Mouse (Mus musculus) kidney, adult 9 months (tissue): ENCODE results near the gene Hmgcs2.

Experiments used
- DNase-seq: peaks from one replicate; pipeline ENCODE4 v3.0.0; 2022

Gene Hmgcs2

DNA sequence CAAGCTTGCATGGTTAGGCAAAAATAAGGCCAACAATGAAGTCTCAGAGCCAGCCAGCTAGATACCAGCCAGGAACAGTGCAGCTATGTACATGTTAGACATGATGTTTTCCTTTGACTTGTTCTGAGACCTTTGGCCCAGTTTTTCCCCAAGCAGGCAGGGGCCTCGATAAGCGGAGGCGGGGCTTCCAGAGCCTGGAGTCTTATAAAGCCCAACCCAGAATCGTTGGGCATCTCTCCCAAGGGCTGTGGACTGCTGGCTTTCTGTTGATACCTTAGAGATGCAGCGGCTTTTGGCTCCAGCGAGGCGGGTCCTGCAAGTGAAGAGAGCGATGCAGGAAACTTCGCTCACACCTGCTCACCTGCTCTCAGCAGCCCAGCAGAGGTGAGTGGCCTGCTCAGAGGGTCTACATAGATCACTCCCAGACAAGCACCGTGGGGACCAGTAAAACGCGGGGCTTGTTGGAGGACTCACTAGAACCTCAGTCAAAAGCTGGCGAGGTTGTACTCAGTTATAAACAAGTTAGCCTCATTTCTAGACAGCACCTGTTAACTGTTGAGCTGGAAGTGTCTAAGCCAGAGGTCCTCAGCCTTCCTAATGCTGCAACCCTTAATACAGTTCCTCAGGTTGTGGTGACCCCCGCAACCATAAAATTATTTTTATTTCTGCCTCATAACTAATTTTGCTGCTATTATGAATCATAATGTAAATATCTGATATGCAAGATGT lies at the start of gene Hmgcs2:
Gene Hmgcs2 (plus strand): TSS at position 232 of the 729 bp plus-strand sequence.
- DNase-seq = peak; percentile 75

GRCm38 (mm10) chr3:98233504-98233903 lies 46.7 kb upstream of the Hmgcs2 start:
- no peak for DNase-seq

GRCm38 (mm10) chr3:98236266-98236665 lies 44.0 kb upstream of the Hmgcs2 start:
- DNase-seq = no peak

DNA sequence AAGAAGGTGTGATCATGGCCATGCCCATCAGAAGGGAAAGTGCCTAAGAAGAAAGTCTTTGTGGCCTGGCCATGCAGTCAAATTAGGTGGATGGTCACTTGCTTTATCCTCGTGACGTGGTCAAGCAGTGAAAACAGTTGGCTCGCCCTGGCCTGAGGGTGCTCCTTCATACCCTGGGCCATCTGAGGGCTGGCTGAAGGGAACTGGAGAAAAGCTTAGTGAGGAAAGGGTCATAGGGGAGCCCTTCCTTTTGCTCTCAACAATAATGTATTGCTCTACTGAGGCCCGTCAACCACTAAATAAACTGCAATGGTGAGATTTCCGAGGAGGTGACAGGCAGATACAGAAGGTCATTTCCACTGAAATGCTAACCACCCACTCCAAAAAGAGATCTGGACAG lies 43.0 kb upstream of the Hmgcs2 start:
- DNase-seq = no peak

- DNase-seq = no peak
Observed at GRCm38 (mm10) chr3:98238150-98238549, 42.1 kb upstream of the Hmgcs2 start.

- no peak for DNase-seq
Observed at GRCm38 (mm10) chr3:98242051-98242450, 38.2 kb upstream of the Hmgcs2 start.

DNA sequence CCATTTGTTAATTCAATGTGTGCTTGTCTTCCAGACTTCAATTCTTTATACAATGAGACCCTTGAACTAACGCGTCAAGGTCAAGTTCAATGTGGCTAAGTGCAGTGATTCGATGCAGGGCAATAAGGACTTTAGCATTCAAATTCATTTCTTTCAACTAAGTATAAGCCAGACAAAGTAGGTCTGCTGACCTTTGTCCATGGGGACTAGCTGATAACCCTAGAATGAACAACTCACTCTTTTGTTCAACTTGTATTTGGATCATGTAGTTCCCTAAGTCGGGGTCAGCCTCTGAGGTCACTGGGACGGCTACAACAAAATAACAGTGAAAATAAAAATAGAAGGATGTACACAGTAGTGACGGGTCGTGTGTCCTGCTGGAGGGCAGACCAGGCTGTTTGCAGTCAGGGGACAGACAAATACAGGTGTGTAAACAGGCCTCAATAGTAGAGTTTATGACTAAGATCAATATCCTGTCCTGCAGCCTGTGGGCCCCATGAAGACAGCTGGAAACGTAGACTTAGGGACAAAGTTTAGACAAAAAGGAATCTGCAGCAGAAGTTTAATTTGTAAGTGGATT lies 37.7 kb upstream of the Hmgcs2 start:
- DNase-seq = no peak

GRCm38 (mm10) chr3:98245892-98246291 lies 34.3 kb upstream of the Hmgcs2 start:
- DNase-seq = no peak

DNA sequence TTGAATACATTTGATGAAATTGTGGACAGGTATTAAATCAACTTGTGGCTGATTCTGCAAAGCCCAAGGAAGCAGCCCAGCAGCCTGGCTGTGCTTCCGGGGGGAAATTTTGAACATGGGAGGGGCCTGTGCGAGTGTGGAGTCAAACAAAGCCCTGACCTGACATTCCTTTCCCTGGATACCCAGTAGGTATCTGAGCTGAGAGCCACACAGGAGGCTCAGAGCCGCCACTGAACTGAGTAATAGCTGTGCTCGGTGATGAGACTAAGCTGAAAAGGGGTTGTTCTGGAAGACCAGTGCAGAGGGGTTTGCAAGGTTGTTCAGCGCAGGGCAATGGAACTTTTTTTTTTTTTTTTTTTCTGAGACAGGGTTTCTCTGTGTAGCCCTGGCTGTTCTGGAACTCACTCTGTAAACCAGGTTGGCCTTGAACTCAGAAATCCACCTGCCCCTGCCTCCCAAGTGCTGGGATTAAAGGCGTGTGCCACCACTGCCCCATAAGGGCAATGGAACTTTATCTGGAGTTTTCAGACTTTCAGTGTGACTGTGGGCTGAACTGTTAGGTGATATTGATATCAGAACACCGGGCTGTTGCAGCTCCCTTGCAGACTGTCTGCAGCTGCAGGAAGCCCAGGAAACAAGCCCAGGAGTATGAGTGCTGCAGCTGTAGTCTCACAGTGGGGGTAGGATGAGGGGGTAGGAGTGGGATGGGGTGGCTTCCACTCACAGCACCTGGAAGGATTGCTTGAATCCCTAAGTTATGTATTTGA lies 33.1 kb upstream of the Hmgcs2 start:
- no peak for DNase-seq

- DNase-seq = no peak
Observed at GRCm38 (mm10) chr3:98249378-98249777, 30.9 kb upstream of the Hmgcs2 start.

DNA sequence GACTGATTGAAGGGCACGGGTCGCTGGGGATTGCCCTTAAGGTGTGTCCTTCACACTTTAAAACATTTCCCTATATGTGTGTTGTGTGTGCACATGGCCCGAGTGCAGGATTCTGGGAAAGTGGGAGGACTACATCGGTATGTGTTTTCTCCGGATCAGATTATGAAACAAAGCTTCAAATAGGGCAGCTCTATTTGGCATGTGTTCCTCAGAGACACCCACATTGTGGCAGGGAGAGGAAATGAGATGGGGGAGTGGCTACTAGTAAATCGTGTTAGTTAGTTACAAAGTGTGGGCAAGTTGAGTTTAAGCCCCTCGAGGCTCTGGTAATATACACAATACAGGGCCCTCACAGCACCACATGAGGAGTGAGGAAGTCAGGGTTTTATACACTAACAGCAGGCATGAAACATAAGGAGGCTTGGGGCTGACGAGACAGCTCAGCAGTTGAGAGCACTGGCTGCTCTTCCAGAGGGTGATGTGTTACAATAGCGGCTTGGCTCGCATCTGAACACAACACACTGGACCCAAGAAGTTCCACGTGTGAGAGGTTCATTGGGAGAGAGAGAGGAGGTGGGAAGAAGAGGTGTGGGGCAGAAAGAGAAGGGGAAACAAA lies 30.3 kb upstream of the Hmgcs2 start:
- no peak for DNase-seq

DNA sequence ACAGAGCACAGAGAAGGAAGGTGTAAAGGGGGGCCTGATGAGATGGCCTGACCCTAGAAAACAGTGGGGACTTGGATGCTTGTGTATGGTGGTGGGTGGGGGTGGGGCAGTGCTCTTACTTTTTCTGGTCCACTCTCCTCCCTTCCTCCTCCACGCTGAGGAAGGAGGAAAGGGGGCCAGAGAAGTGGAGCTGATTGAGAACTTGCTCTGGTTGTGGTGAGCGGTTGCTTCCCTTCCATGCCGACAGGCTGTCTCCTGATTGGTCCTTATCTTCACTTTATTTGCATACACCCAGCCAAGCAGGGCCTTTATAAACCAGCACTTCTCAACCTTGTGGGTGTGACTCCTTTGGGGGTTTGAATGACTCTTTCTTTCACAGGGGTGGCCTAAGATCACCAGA lies 26.2 kb upstream of the Hmgcs2 start:
- DNase-seq = no peak

GRCm38 (mm10) chr3:98254656-98255583 lies 25.3 kb upstream of the Hmgcs2 start:
- DNase-seq = peak; percentile 51

GRCm38 (mm10) chr3:98258723-98259122 lies 21.5 kb upstream of the Hmgcs2 start:
- DNase-seq = no peak

- DNase-seq = no peak
Observed at GRCm38 (mm10) chr3:98259271-98259751, 20.9 kb upstream of the Hmgcs2 start.

- DNase-seq = peak; percentile 55
Observed at GRCm38 (mm10) chr3:98260534-98260933, 19.7 kb upstream of the Hmgcs2 start.

DNA sequence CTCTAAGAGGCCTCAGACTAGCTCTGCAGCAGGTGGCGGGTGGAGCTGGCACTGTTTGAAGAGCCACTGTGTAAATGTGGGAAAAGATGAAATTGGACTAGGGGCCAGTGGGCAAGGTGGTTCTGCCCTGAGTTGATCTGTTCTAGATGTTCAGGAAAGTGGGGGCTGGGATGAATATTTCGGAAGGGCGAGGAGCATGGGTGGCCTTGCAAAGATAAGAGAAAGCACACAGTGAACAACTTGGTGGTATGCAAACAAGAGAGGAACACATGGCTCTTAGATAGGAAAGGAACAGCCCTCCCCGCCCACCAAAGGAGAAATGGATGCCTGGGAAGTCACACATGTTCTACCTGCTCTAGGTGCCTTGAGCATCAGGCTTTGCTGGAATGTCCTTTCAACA lies 18.8 kb upstream of the Hmgcs2 start:
- no peak for DNase-seq

- peak; percentile 86 for DNase-seq
Observed at GRCm38 (mm10) chr3:98262133-98262532, 18.1 kb upstream of the Hmgcs2 start.

- DNase-seq = peak; percentile 82
Observed at GRCm38 (mm10) chr3:98267249-98267651, 13.0 kb upstream of the Hmgcs2 start.

DNA sequence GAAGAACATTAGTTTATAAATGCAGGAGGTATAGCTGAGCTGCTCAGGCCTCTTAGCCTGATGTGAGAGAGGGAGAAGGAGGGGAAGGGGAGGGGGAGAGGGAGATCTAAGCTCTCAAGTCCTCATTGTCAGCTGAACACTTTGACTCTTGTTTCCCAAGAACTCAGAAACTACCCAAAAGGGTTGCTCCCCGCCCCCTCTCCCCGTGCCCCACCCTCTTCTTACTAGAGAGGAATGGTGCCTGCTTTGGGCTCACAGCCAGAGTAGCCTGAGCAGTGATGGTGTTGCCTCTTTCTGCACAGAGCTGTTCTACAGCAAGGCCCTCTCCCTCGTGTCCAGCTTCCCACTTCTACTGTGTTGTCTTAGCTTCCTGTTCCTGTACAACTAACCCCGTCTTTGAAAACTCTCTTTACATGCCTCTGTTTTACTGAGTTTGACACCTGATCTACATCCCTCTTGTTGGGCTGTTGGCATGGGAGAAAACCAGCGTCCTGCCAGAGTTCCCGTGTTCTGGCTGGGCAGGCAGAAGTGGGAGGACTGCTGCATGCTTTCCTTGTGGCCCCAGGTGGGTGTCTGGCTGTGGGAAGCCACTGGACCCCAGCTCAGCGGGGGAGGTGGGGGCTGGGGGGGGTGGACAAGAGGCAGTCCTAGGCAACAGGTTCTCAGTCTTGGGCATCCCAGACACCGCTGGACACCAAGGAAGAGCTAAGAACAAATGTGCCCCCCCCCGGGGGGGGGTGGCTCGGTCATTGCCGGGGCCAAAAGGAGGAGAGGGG lies 6.4 kb upstream of the Hmgcs2 start:
- no peak for DNase-seq

DNA sequence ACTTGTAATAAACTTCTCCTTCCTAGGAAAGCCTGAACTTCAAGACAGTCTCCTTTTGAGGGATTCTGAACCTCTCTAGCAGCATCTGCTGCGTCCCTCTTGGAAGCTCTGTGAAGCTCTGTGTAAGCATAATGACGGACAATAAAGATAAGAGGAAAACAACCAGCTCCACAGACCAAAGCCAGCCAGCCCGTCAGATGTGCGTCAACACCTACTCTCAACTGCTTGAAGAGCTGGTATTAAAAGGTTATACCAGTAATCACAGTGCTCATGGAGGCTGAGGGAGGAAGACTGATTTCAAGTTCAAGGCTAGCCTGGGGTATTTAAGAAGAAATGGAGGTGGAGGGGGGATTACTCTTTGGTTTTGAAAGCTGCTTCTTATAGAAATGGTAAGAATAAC lies 553 bp upstream of the Hmgcs2 start:
- DNase-seq = no peak
